Mouse (Mus musculus) heart, postnatal 0 days (tissue): Measurements from ENCODE around the gene Vps26c.

Experiments
- CTCF ChIP-seq: IDR thresholded peaks from 2 replicates; pipeline ENCODE4 v1.5.1; 2016; ENCODE audit warnings: antibody characterized with exemption, control low read depth, low read depth
- EP300 ChIP-seq: IDR thresholded peaks from 2 replicates; pipeline ENCODE4 v1.6.1; 2016; ENCODE audit warnings: antibody characterized with exemption, low read depth

GRCm38 (mm10) chr16:94508769-94509168, 17.9 kb downstream of the Vps26c start:
- TF ChIP-seq CTCF (no peak), EP300 (no peak)
